Mouse (Mus musculus): ENCODE measurements around the gene Mmachc. TPM values are rescaled to one million over a fixed set of nuclear protein-coding genes. Genes with fewer than 3 reads are reported as not detected.
A peak's percentile ranks its signal among the peaks of the same experiment; 100 is the strongest.
"Not testable (repeated sequence)": the region's sequence is repeated elsewhere in the genome, so short reads cannot be mapped to it uniquely, and the experiment has no call there.

The Mmachc gene
- total RNA-seq, 4 experiments from 2014 or later: 14.0 to 18.4 (median 14.8) TPM

- no peak for DNase-seq (ENCODE audit: low spot score in 2 of 2)
These were observed 16.1 kb downstream of the Mmachc start for GRCm38 (mm10) chr4:116692146-116692545.

DNA sequence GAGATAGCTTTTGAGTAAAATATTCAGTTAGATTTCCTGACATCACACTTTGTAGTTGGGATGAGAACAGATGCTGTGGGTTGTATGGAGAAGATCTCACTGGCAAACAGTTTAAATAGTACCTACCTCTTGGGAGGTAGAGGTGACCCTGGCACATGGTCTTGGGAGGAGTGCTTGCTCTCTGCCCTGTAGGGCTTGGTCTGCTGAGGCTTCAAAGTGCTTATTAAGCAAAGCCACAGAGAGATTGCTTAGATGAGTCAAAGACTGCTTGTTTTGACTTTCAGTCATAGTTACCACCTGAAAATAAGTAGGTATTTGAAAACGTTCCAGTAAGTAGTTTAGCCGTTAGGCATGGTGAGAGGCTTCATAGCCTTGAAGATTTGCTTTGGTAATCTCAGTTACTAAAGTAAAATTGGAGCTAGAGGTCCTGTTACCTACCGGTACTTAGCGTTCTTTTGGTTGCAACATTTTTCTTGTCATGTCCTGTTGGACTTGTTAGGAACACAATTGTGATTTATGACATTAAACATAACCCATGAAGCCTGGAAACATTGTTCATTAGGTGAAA is 18.8 kb downstream of the Mmachc start:
- no peak for DNase-seq (ENCODE audit: low spot score in 2 of 2)

DNA sequence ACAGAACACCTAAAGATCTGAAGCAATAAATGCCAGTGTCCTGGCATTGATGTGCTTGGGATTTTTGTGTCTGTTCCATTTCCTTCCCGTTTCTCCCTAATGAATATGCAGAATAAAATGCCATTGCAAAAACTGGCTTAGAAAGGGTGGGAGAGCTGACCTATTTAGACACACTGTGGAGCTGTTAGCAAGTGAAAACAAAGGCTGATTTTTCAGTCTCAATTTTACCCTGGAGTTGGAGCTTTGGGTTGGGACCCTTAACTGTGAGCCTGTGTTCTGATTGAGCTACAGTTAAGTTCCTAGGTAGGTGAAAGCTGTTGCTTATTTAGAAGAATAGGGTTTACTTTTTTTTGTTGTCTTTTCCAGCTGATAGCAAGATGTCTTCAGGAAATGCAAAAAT is 21.2 kb downstream of the Mmachc start:
- DNase-seq (ENCODE audit: low spot score in 2 of 2): no peak

- DNase-seq (ENCODE audit: low spot score in 2 of 2): peak; percentile 82 to 93
These were observed 22.7 kb downstream of the Mmachc start, which contains the start of gene Prdx1 for GRCm38 (mm10) chr4:116685402-116686061. Gene Prdx1, plus strand, starts transcription at chr4:116685544.

- no peak for DNase-seq (ENCODE audit: low spot score in 2 of 2)
These were observed 23.5 kb downstream of the Mmachc start for GRCm38 (mm10) chr4:116684665-116685064.

DNA sequence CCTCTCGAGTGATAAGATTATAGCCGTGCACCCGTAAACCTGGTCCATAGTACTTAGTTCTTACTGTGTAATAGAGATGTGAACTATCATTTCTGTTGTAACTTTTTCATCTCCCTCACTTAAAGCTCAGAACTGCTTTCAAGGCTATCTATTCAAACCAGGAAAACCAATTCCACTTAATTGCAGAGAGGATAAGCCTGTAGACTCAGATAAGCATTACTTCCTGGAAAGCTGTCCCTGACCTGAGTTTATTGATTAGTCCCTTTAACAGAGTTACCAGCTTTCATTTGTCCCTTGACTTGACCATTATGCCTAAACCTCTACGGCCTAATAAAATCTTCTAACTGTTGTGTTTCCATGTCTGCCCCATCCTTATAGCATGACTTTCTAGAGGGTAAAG is 24.2 kb downstream of the Mmachc start:
- no peak for DNase-seq (ENCODE audit: low spot score in 2 of 2)

DNA sequence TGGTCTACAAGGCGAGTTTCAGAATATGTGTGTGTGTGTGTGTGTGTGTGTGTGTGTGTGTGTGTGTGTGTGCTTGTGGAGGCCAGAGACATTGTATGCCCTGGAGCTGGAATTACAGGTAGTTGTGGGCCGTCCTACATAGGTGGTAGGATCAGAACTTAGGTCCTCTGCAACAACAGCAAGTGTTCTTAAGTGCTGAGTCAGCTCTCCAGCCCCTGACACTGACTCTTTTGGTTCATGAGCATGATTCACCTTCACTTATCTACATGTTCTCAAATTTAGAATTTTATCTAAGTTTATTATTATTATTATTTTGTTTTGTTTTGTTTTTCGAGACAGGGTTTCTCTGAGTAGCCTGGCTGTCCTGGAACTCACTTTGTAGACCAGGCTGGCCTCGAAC is 27.7 kb downstream of the Mmachc start:
- not testable (repeated sequence) for DNase-seq (ENCODE audit: low spot score in 2 of 2)

DNA sequence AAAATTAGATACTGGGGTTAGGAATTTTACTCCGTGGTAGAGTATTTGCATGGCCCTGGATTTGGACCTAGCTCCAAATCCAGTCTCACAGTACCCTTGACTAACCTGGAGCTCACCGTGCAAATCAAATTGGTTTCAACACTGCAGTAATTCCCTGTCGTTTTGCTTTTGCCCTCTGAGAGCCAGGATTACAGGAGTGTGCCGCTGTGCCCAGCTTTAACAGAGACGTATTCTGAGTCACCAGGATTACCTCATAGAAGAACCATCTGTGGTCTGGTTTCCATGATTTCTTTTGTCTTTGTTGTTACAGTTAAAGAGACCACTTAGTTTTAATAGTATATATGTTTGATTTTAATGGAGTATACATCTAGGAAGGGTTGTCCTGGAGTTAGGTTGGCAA is 29.1 kb downstream of the Mmachc start:
- no peak for DNase-seq (ENCODE audit: low spot score in 2 of 2)

DNA sequence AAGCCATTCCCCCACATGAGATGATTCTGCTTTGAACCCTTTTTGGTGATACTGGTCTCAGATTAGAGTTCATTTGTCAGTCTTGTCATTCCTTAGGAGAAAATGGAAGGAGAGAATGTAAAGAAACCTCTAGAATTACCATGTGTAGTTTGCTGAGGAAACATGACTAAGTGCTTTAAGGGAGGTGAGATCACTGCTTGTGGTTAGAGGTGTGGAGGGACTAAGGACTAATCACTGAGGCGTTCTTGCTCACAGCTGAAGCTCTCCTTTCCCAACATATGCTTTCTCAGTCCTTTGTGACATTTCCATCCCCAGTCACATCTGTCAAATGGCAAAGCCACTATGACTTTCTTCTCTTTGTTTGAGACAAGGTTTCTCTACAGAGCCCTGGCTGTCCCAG is 30.4 kb downstream of the Mmachc start:
- DNase-seq (ENCODE audit: low spot score in 2 of 2): no peak

- DNase-seq (ENCODE audit: low spot score in 2 of 2): no peak
These were observed 32.2 kb downstream of the Mmachc start for GRCm38 (mm10) chr4:116676027-116676426.

DNA sequence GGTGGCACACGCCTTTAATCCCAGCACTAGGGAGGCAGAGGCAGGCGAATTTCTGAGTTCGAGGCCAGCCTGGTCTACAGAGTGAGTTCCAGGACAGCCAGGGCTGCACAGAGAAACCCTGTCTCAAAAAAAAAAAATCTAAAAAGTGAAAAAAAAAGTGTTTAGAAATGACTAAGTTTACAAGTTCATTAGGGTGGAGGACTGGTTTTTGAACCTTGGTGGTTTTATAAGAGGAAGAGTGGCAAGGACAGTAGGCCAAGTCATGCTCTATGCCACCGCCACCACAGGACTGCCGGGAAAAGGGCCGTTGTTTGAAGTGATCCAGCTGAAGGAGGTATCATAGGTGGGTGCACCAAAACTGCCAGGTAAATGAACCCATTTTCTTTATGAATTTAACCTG is 33.4 kb downstream of the Mmachc start:
- DNase-seq (ENCODE audit: low spot score in 2 of 2): not testable (repeated sequence)

- no peak for DNase-seq (ENCODE audit: low spot score in 2 of 2)
These were observed 35.4 kb downstream of the Mmachc start for GRCm38 (mm10) chr4:116672785-116673184.

DNA sequence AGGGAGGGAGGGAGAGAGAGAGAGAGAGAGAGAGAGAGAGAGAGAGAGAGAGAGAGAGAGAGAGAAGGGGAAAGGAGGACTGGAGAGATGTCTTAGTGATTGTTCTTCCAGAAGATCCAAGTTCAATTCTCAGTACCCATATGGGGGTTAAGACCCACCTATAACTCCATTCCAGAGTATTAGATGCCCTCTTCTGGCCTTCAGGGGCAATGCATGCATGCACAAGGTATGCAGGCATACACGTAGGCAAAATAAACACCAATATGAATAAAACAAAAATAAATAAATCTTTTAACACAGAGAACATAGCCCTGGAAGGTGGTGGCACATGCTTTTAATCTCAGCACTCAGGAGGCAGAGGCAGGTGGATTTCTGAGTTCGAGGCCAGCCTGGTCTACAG is 38.9 kb downstream of the Mmachc start:
- DNase-seq (ENCODE audit: low spot score in 2 of 2): no peak

- DNase-seq (ENCODE audit: low spot score in 2 of 2): no peak
These were observed 40.1 kb downstream of the Mmachc start for GRCm38 (mm10) chr4:116668145-116668544.

DNA sequence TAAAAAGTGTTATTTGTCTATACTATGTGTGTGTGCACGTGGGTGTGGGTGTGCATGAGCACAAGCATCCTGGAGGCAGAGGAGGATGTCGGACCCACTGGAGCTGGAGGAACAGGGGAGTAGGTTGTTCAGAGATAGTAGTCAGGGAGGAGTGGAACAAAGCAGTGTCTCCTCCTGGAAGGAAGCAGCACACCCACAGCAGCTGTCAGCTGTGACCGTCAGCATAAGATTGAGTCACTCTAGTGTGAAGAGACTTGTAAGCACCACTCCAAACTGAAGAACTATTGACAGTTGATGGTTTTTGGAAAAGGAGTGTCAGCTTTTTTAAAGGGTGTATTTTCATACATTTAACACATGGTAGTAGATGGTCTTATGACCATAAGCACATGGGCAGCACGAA is 41.6 kb downstream of the Mmachc start:
- no peak for DNase-seq (ENCODE audit: low spot score in 2 of 2)

GRCm38 (mm10) chr4:116661998-116662397 is 46.2 kb downstream of the Mmachc start:
- no peak for DNase-seq (ENCODE audit: low spot score in 2 of 2)

DNA sequence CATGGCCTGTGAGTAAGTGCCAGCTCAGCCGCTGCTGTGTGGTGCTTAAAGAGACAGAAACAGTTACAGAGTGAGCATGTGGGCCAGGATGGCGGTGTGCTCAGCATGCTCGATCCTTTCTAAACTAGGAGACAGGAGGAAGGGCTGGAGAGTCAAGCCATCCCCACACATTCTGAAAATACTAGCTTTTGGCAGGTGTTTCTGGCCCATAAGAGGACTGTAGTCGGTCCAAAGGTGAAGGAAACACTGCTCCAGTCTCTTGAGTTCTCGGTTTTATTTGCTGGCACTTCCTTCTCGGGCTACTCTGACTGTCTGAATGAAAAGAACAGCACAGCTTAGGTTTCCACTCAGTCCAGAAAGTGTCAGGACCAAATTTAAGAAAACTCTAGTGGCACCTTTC is 47.4 kb downstream of the Mmachc start:
- no peak for DNase-seq (ENCODE audit: low spot score in 2 of 2)

DNA sequence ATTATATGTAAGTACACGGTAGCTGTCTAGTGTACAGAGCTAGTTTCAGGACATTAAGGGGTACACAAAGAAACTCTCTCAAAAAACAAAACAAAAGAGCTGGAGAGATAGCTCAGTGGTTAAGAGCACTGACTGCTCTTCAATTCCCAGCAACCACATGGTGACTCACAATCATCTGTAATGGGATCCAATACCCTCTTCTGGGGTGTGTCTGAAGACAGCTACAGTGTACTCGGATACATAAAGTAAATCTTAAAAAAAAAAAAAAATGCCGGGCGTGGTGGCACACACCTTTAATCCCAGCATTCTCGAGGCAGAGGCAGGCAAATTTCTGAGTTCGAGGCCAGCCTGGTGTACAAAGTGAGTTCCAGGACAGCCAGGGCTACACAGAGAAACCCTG is 48.3 kb downstream of the Mmachc start:
- DNase-seq (ENCODE audit: low spot score in 2 of 2): not testable (repeated sequence)

- no peak for DNase-seq (ENCODE audit: low spot score in 2 of 2)
These were observed 48.7 kb downstream of the Mmachc start for GRCm38 (mm10) chr4:116659474-116659873.

- DNase-seq (ENCODE audit: low spot score in 2 of 2): no peak
These were observed 50.2 kb downstream of the Mmachc start for GRCm38 (mm10) chr4:116657971-116658370.

GRCm38 (mm10) chr4:116655658-116656057 is 52.5 kb downstream of the Mmachc start:
- DNase-seq (ENCODE audit: low spot score in 2 of 2): no peak

GRCm38 (mm10) chr4:116655100-116655499 is 53.1 kb downstream of the Mmachc start:
- DNase-seq (ENCODE audit: low spot score in 2 of 2): no peak

GRCm38 (mm10) chr4:116653228-116653627 is 55.0 kb downstream of the Mmachc start:
- no peak for DNase-seq (ENCODE audit: low spot score in 2 of 2)

Data from left cerebral cortex, adult 8-10 months (tissue).